Mouse (Mus musculus): ENCODE measurements around the gene Klf16.
"Not testable (repeated sequence)": the region's sequence is repeated elsewhere in the genome, so short reads cannot be mapped to it uniquely, and the experiment has no call there.

Klf16 gene

GRCm38 (mm10) chr10:80606306-80606705 is 29.2 kb upstream of the Klf16 start:
- no peak for DNase-seq (ENCODE audit: low read depth, low spot score)

GRCm38 (mm10) chr10:80605721-80606120 is 28.6 kb upstream of the Klf16 start, which contains the start of gene Gm49322:
TSS of gene Gm49322 (plus strand) at chr10:80606021.
- not testable (repeated sequence) for DNase-seq (ENCODE audit: low read depth, low spot score)

GRCm38 (mm10) chr10:80604988-80605387 is 27.9 kb upstream of the Klf16 start:
- no peak for DNase-seq (ENCODE audit: low read depth, low spot score)

- DNase-seq (ENCODE audit: low read depth, low spot score) = no peak
These were observed 26.9 kb upstream of the Klf16 start for GRCm38 (mm10) chr10:80604001-80604509.

- no peak for DNase-seq (ENCODE audit: low read depth, low spot score)
These were observed 26.2 kb upstream of the Klf16 start for GRCm38 (mm10) chr10:80603364-80603763.

GRCm38 (mm10) chr10:80602698-80603325 is 25.7 kb upstream of the Klf16 start, which contains the start of the genes Scamp4 and Adat3:
TSS of gene Scamp4 (plus strand) at chr10:80602872.
TSS of gene Adat3 (plus strand) at chr10:80602880.
- DNase-seq (ENCODE audit: low read depth, low spot score) = peak; percentile 93

GRCm38 (mm10) chr10:80596318-80596717 is 19.2 kb upstream of the Klf16 start:
- no peak for DNase-seq (ENCODE audit: low read depth, low spot score)

GRCm38 (mm10) chr10:80589879-80590854 is 13.0 kb upstream of the Klf16 start, which contains the start of gene Abhd17a:
TSS of gene Abhd17a (minus strand) at chr10:80590341.
- DNase-seq (ENCODE audit: low read depth, low spot score) = peak; percentile 99

GRCm38 (mm10) chr10:80589127-80589878 is 12.2 kb upstream of the Klf16 start:
- no peak for DNase-seq (ENCODE audit: low read depth, low spot score)

GRCm38 (mm10) chr10:80587305-80587657 is 10.2 kb upstream of the Klf16 start:
- DNase-seq (ENCODE audit: low read depth, low spot score) = peak; percentile 35

- no peak for DNase-seq (ENCODE audit: low read depth, low spot score)
These were observed 9.5 kb upstream of the Klf16 start for GRCm38 (mm10) chr10:80586407-80587304.

- DNase-seq (ENCODE audit: low read depth, low spot score) = no peak
These were observed 8.5 kb upstream of the Klf16 start for GRCm38 (mm10) chr10:80585581-80585980.

- DNase-seq (ENCODE audit: low read depth, low spot score) = no peak
These were observed 7.8 kb upstream of the Klf16 start for GRCm38 (mm10) chr10:80584642-80585552.

GRCm38 (mm10) chr10:80584045-80584488 is 6.9 kb upstream of the Klf16 start:
- no peak for DNase-seq (ENCODE audit: low read depth, low spot score)

GRCm38 (mm10) chr10:80583047-80583446 is 5.9 kb upstream of the Klf16 start:
- DNase-seq (ENCODE audit: low read depth, low spot score) = no peak

- peak; percentile 72 for DNase-seq (ENCODE audit: low read depth, low spot score)
These were observed 1.8 kb upstream of the Klf16 start for GRCm38 (mm10) chr10:80578911-80579310.

- DNase-seq (ENCODE audit: low read depth, low spot score) = peak; percentile 89
These were observed 1.1 kb upstream of the Klf16 start for GRCm38 (mm10) chr10:80578131-80578750.

GRCm38 (mm10) chr10:80576351-80577194 is 548 bp downstream of the Klf16 start:
- peak; percentile 50 for DNase-seq (ENCODE audit: low read depth, low spot score)
